Mouse (Mus musculus): Measurements from ENCODE around the gene Hunk.

Gene Hunk

GRCm38 (mm10) chr16:90394761-90395160, 8.9 kb downstream of the Hunk start:
- no peak for DNase-seq (ENCODE audit: low read depth)

- peak; percentile 31 for DNase-seq (ENCODE audit: low read depth)
These were observed 10.3 kb downstream of the Hunk start for GRCm38 (mm10) chr16:90395996-90396556.

- peak; percentile 27 for DNase-seq (ENCODE audit: low read depth)
These were observed 11.1 kb downstream of the Hunk start for GRCm38 (mm10) chr16:90396882-90397281.

- no peak for DNase-seq (ENCODE audit: low read depth)
These were observed 14.5 kb downstream of the Hunk start for GRCm38 (mm10) chr16:90400314-90400713.

- DNase-seq (ENCODE audit: low read depth), result no peak
These were observed 15.3 kb downstream of the Hunk start for GRCm38 (mm10) chr16:90400906-90401666.

DNA sequence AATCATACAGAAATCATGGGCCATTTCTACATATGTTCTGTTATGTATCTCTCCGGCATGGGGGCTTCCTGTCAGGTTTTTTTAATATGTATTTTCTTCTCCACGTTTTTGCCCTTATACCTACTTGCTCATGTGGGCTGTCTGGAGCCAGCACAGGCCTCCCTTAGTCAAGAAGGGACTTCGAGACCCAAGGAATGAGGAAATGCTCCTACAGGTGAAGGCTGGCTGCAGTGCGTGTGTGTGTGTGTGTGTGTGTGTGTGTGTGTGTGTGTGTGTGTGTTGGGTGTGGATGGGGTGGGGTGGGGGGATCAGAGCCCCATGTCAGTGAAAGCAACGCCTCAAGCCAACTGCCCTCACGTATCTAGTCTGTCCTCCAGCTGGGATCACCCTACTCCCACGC, 16.5 kb downstream of the Hunk start:
- no peak for DNase-seq (ENCODE audit: low read depth)

DNA sequence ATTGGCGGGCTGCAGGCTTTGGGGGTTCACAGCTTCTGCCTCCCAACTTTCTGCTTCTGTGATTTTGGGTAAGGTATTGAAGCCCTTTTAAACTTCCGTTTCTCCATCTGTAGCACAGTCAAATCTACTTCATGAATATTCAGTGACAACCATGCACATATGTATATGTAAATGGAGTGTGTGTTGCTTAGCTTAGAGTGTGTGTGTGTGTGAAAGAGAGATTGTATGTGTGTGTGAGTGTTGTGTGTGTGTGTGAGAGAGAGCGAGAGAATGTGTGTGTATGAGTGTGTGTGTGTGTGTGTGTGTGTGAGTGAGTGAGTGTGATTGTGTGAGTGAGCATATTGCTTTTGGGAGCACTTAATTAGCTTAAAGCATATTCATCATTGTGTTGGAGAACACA, 19.4 kb downstream of the Hunk start:
- DNase-seq (ENCODE audit: low read depth), result no peak

DNA sequence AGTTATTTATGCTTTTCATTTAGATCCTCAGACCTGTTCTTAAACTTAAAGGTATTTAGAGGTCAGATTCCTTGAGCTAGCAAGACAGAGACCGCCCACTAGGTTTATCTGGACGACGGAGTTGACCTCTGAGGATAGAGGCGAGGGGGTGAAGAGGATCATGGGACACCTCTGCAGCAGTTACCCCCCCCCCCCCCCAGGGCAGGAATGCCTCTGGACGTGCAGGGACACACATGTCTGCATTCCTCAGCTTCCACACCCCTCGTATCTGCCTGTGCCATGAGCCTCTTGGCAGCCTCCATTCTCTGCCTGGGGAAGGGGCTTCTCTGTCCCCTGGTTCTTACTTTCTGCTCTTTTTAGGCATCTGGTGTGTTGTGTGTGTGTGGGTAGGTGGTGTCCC, 19.8 kb downstream of the Hunk start:
- DNase-seq (ENCODE audit: low read depth), result no peak

GRCm38 (mm10) chr16:90407541-90408289, 21.9 kb downstream of the Hunk start:
- DNase-seq (ENCODE audit: low read depth), result no peak

DNA sequence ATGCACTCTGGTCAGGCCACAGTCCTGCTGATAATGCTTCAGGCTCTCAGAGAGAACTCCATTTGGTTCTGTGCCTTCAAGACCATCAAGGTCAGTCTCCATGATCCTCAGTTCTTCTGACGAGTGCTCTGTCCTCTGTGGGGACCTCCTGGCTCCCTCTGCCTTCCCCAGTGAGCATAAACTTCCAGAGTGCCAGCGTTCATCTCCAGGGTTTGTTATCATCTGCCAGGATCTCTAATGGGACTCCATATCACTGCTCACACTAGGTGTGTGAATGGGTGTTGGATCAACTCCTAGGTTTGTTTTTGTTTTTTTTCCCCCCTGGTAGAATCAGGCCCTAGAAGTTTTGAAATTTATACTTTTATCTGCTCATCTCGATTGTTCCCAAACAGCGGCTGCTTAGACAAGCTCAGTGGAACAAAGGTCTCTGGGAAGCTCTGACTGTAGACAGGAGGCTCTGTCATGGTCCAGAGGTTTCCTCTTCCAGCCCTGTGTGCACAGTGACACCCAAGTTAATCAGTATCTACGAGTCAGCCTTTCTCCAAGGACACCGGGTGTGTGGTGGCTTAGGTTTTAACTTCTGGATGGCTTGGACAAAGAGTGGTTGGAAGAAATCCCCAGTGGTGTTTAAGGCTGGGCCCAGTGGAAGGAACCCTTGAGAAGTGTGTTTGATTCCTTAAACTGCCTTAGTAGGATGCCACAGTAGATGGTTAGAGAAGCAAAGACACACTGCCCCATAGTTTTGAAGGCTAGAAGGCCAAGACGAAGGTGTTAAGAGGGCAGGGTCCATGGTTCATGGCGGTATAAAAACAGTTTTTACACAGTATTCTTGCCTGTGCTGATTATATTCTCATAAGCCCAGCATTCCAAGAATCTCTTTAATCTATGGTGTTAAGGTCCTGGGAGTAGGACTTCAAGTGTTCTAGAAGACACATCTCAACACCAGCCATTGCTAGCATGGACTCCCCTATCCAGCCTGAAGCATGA, 26.6 kb downstream of the Hunk start:
- no peak for DNase-seq (ENCODE audit: low read depth)

- DNase-seq (ENCODE audit: low read depth), result no peak
These were observed 30.8 kb downstream of the Hunk start for GRCm38 (mm10) chr16:90416621-90417020.

- no peak for DNase-seq (ENCODE audit: low read depth)
These were observed 32.8 kb downstream of the Hunk start for GRCm38 (mm10) chr16:90418661-90419060.

- no peak for DNase-seq (ENCODE audit: low read depth)
These were observed 35.3 kb downstream of the Hunk start for GRCm38 (mm10) chr16:90421145-90421544.

- no peak for DNase-seq (ENCODE audit: low read depth)
These were observed 35.7 kb downstream of the Hunk start for GRCm38 (mm10) chr16:90421551-90421950.

DNA sequence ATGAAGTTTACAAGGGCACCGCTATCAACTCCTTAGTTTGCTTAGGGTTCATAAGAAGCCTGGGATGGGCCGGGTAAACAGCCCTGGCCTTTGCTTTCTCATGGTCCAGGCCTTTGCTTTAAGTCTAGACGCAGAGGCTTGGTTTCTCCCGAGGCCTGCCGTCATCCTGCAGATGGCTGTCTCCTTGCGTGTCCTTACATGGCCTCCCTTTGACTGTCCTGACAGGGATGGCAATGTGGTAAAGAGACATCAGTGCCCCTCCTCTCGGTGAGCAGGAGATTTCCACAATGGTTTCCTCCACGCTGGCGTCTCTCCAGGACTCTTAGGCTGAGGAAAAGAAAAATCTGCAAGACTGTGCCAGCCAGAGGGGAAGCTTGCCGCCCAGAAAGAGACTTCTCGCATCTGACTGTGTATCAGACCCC, 36.3 kb downstream of the Hunk start:
- no peak for DNase-seq (ENCODE audit: low read depth)

- no peak for DNase-seq (ENCODE audit: low read depth)
These were observed 38.1 kb downstream of the Hunk start for GRCm38 (mm10) chr16:90423898-90424297.

- DNase-seq (ENCODE audit: low read depth), result no peak
These were observed 38.6 kb downstream of the Hunk start for GRCm38 (mm10) chr16:90424391-90424790.

DNA sequence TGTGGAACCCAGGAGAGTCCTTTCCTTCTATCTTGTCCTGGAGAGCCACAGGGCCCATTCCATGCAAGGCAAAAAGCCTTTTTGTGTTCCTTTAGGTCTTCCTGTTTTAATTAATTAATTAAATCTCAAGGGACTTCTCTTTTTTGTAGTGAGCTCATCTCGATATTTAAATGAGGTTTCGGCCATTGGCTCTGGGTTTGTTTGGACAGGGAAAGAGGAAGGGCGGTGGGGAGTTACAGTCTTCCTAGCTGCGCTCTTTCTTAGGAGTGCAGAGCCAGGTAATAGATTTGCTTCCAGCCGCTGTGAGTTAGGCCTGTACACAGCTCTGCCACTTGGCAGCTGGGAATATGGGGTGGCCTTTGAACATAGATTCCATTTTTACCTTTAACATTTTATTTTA, 40.4 kb downstream of the Hunk start:
- peak; percentile 12 for DNase-seq (ENCODE audit: low read depth)

- DNase-seq (ENCODE audit: low read depth), result no peak
These were observed 42.2 kb downstream of the Hunk start for GRCm38 (mm10) chr16:90427838-90428630.

DNA sequence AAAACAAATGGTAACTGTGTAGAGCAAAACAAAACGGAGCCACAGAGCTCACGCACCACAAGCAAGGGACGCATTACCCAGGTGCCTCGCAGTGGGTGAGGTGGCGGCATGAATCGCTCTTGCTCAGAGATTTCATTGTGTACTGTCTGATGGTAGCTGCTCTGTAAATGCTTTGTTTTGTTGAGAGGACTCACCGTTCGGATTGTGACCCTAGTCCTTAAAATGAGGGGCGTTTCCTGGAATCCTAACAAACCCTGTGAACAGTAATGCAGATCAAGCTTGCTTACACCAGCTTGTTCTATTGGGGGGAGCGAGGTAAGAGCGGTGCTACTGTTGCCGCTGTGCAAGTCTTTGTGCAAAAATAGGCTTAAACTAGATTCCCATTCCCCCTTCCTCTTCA, 47.7 kb downstream of the Hunk start:
- no peak for DNase-seq (ENCODE audit: low read depth)

- peak; percentile 89 for DNase-seq (ENCODE audit: low read depth)
These were observed 49.4 kb downstream of the Hunk start for GRCm38 (mm10) chr16:90435231-90435630.

Measured in 416B (cell line).